Mouse (Mus musculus) kidney, adult 2 months (tissue): ENCODE data around the gene Nfasc.

Experiments
- CTCF ChIP-seq: fragments of 200-500 bp; conservative IDR thresholded peaks from 2 replicates; pipeline ENCODE4 v1.5.1; 2011; ENCODE audit warnings: low read depth, mild to moderate bottlenecking, control low read depth, low read length, moderate library complexity, mixed read lengths; ENCODE audit not compliant: insufficient read depth, insufficient read length
- POLR2A ChIP-seq: fragments of 200-500 bp; IDR thresholded peaks from one replicate; pipeline ENCODE4 v1.6.1; 2011; ENCODE audit warnings: low read depth, low read length, control low read depth

DNA sequence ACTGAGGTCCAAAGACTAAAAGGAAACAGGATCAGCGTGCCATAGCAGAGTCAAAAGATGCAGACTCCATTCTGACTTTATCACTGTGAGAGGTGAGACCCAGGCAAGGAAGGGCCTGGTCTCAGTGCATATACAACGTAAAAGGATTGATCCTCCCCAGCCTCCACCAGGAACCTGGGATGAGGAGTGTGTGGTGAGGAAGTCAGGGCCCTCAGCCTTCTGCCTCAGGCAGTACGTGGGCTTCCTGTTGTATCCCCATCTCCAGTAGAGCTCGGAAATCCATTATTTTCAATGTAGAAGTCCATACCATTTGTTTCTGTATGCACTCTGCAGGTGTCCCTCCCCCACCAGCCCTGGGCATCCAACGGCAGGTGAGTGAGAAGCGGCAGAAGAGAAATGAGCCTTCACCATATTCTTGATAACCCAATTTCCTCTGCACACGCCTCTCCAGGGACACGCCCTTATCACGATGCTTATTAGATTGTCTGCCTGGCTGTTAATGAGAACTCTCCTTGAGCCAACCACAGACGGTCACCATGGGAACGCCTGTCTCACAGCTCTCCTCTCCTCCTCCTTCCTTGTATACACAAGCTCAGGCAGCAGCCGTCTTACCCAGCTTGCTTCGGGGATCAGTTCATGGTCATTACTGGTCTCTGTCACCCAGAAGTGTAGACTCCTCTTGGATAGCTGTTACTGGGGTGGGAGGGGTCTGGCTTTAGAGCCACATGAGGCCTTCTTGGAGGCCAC, 100.4 kb downstream of the Nfasc start:
- no peak for TF ChIP-seq CTCF
- no peak for TF ChIP-seq POLR2A
